Mouse (Mus musculus): ENCODE measurements around the gene Vmn1r86.
"Not testable (repeated sequence)": the region's sequence is repeated elsewhere in the genome, so short reads cannot be mapped to it uniquely, and the experiment has no call there.

Vmn1r86 gene

GRCm38 (mm10) chr7:13119817-13120216 lies at the start of gene Vmn1r86:
Gene Vmn1r86, minus strand, starts transcription at chr7:13119917.
- ChIA-PET POLR2A (no interaction called here), CTCF (interaction anchor here in 1 of 4 experiments (0.6 kb wide), 1 partner anchor 57 kb away, joined by 14 read pairs; no protein-coding TSS in a partner anchor)

GRCm38 (mm10) chr7:13159268-13159667 lies 39.6 kb upstream of the Vmn1r86 start, which contains the start of gene Vmn1r88:
Gene Vmn1r88, plus strand, starts transcription at chr7:13159568.
- CTCF ChIA-PET = no interaction called here
- POLR2A ChIA-PET = no interaction called here

- ChIA-PET POLR2A (no interaction called here), CTCF (no interaction called here)
These were observed 20.3 kb upstream of the Vmn1r86 start, which contains the start of gene Vmn1r87 for GRCm38 (mm10) chr7:13140057-13140456. Gene Vmn1r87, minus strand, starts transcription at chr7:13140157.

GRCm38 (mm10) chr7:13137340-13137739 lies 17.6 kb upstream of the Vmn1r86 start:
- CTCF ChIA-PET = interaction anchor here in 1 of 4 experiments (0.6 kb wide), 1 partner anchor 254 kb away, joined by 5 read pairs; no protein-coding TSS in a partner anchor

GRCm38 (mm10) chr7:13131856-13132255 lies 12.1 kb upstream of the Vmn1r86 start:
- POLR2A ChIA-PET = no interaction called here
- CTCF ChIA-PET = no interaction called here

More at GRCm38 (mm10) chr7:13137340-13137739, 17.6 kb upstream of the Vmn1r86 start:
- POLR2A ChIA-PET = no interaction called here

GRCm38 (mm10) chr7:13123554-13124153 lies 3.9 kb upstream of the Vmn1r86 start:
- POLR2A ChIA-PET = not testable (repeated sequence)

GRCm38 (mm10) chr7:13095073-13095472 lies 24.6 kb downstream of the Vmn1r86 start, which contains the start of gene Vmn1r85:
Gene Vmn1r85, minus strand, starts transcription at chr7:13095173.
- CTCF ChIA-PET = no interaction called here
- POLR2A ChIA-PET = no interaction called here

More at GRCm38 (mm10) chr7:13123554-13124153, 3.9 kb upstream of the Vmn1r86 start:
- CTCF ChIA-PET = not testable (repeated sequence)

GRCm38 (mm10) chr7:13072293-13072692 lies 47.4 kb downstream of the Vmn1r86 start:
- CTCF ChIA-PET = interaction anchor here in 3 of 4 experiments (0.6 to 2.9 kb wide), 4 partner anchors 14 to 439 kb away, joined by 3 to 8 read pairs (median 4); no protein-coding TSS in a partner anchor
- POLR2A ChIA-PET = interaction anchor here in 1 of 4 experiments (0.7 to 2.4 kb wide), 2 partner anchors 13 to 39 kb away, joined by 3 to 8 read pairs; no protein-coding TSS in a partner anchor

- ChIA-PET POLR2A (interaction anchor here in 1 of 4 experiments (1.4 kb wide), 1 partner anchor 141 kb away, joined by 3 read pairs; the partner anchor contains the start of gene Rps5), CTCF (interaction anchor here in 2 of 4 experiments (0.6 to 0.7 kb wide), 3 partner anchors 10 to 85 kb away, joined by 8 to 14 read pairs (median 11); partner anchors contain the start of gene Vmn1r86 (in 1 of the 2))
These were observed 56.3 kb downstream of the Vmn1r86 start for GRCm38 (mm10) chr7:13063399-13063798.

GRCm38 (mm10) chr7:13059536-13059935 lies 60.2 kb downstream of the Vmn1r86 start:
- ChIA-PET POLR2A (interaction anchor here in 3 of 4 experiments (0.6 to 5.3 kb wide), 18 partner anchors 12 to 257 kb away, joined by 3 to 34 read pairs (median 4); partner anchors contain the start of genes Lig1 (in 1 of the 3), Rps5 (in 1 of the 3), Ube2m (in 1 of the 3) and Zbtb45 (in 1 of the 3)), CTCF (interaction anchor here in 3 of 4 experiments (0.5 to 1.2 kb wide), 4 partner anchors 10 to 229 kb away, joined by 3 read pairs; partner anchors contain the start of gene Zbtb45 (in 1 of the 3))

GRCm38 (mm10) chr7:13056913-13057700 lies 62.6 kb downstream of the Vmn1r86 start:
- POLR2A ChIA-PET = interaction anchor here in 3 of 4 experiments (0.7 to 5.3 kb wide), 14 partner anchors 13 to 245 kb away, joined by 3 to 34 read pairs (median 5); partner anchors contain the start of genes Rps5 (in 2 of the 3), Ube2m (in 1 of the 3), Zbtb45 (in 1 of the 3) and Zfp446 (in 1 of the 3)
- CTCF ChIA-PET = interaction anchor here in 2 of 4 experiments (0.7 to 1.1 kb wide), 3 partner anchors 14 to 183 kb away, joined by 3 read pairs; partner anchors contain the start of gene Zbtb45 (in 1 of the 2)

GRCm38 (mm10) chr7:13054287-13055010 lies 65.3 kb downstream of the Vmn1r86 start, which contains the start of gene Mzf1:
Gene Mzf1, minus strand, starts transcription at chr7:13054764.
- ChIA-PET CTCF (interaction anchor here in 3 of 4 experiments (0.8 to 1.3 kb wide), 3 partner anchors 44 to 146 kb away, joined by 4 to 8 read pairs (median 5); partner anchors contain the start of gene Zbtb45 (in 2 of the 3)), POLR2A (interaction anchor here (0.5 to 3.7 kb wide), 37 partner anchors 11 to 241 kb away, joined by 3 to 29 read pairs (median 4); partner anchors contain the start of genes Zbtb45 (in 4 of the 4), Rps5 (in 3 of the 4), Zfp446 (in 3 of the 4) and Chmp2a (in 2 of the 4))

- ChIA-PET POLR2A (interaction anchor here (0.8 to 3.7 kb wide), 38 partner anchors 11 to 242 kb away, joined by 3 to 29 read pairs (median 4); partner anchors contain the start of genes Zbtb45 (in 4 of the 4), Rps5 (in 3 of the 4), Zfp446 (in 3 of the 4) and Chmp2a (in 2 of the 4)), CTCF (interaction anchor here in 3 of 4 experiments (0.8 to 1.3 kb wide), 3 partner anchors 44 to 145 kb away, joined by 4 to 8 read pairs (median 5); partner anchors contain the start of gene Zbtb45 (in 2 of the 3))
These were observed 65.8 kb downstream of the Vmn1r86 start for GRCm38 (mm10) chr7:13053961-13054286.

GRCm38 (mm10) chr7:13053501-13053900 lies 66.2 kb downstream of the Vmn1r86 start:
- ChIA-PET POLR2A (interaction anchor here (0.6 to 3.7 kb wide), 28 partner anchors 10 to 242 kb away, joined by 3 to 29 read pairs (median 4); partner anchors contain the start of genes Ube2m (in 2 of the 4), Zbtb45 (in 2 of the 4), Chmp2a (in 1 of the 4) and Lig1 (in 1 of the 4)), CTCF (interaction anchor here in 3 of 4 experiments (0.5 to 1.3 kb wide), 3 partner anchors 43 to 458 kb away, joined by 3 to 5 read pairs (median 4); partner anchors contain the start of gene Zbtb45 (in 2 of the 3))

GRCm38 (mm10) chr7:13053001-13053400 lies 66.7 kb downstream of the Vmn1r86 start:
- POLR2A ChIA-PET = interaction anchor here in 3 of 4 experiments (0.6 to 3.7 kb wide), 22 partner anchors 10 to 172 kb away, joined by 3 to 29 read pairs (median 4); partner anchors contain the start of genes Ube2m (in 2 of the 3), Rps5 (in 1 of the 3), Slc27a5 (in 1 of the 3) and Zbtb45 (in 1 of the 3)

More at GRCm38 (mm10) chr7:13053001-13053400, 66.7 kb downstream of the Vmn1r86 start:
- CTCF ChIA-PET = interaction anchor here in 3 of 4 experiments (0.5 to 1.3 kb wide), 3 partner anchors 43 to 459 kb away, joined by 3 to 4 read pairs (median 3); partner anchors contain the start of gene Zbtb45 (in 2 of the 3)
